ENCODE assay signal across 10 mouse cellular contexts in genomic region chr2:156843331-156843730, GRCm38 (mm10). TPM values are rescaled to one million over a fixed set of nuclear protein-coding genes. Genes with fewer than 3 reads are reported as not detected.
DNase-seq lines count a peak whose midpoint lies in the region; ATAC-seq lines count a peak whose summit lies in the region.
"Had no signal": no experiment of that assay in that cellular context is flagged by ENCODE, and none has a peak within 500 bp of the region (broad histone marks: within the 10 kb centered on the region; RNA-seq: fewer than 3 reads in every experiment).

No protein-coding gene starts in this region.

- no peaks in the 10 kb centered on the region for H3K27me3 ChIP-seq in heart, embryonic 14.5 days (ENCODE audit: control insufficient read depth, insufficient read depth, low read length)
- no peaks in the 10 kb centered on the region for H3K27me3 ChIP-seq in lung, embryonic 15.5 days
- H3K27me3 ChIP-seq in embryonic facial prominence, embryonic 10.5 days (replicated peaks; ENCODE audit: low read depth, poor library complexity, severe bottlenecking), result no peaks in the 10 kb centered on the region
- H3K27me3 ChIP-seq in limb, embryonic 13.5 days, result no peaks in the 10 kb centered on the region

- H3K4me3 ChIP-seq in heart, embryonic 14.5 days (ENCODE audit: control insufficient read depth in 1 of 2, insufficient read depth in 1 of 2, low read depth in 1 of 2, low read length in 2 of 2), result no peak overlapping the region
- H3K4me3 ChIP-seq in lung, embryonic 15.5 days, result no peak overlapping the region
- H3K4me3 ChIP-seq in embryonic facial prominence, embryonic 10.5 days, result peak overlapping the region; percentile 96
- no peak overlapping the region; the same call in 1 of the 2 replicates for H3K4me3 ChIP-seq in limb, embryonic 13.5 days

- ATAC-seq in heart, embryonic 14.5 days (ENCODE audit: insufficient number of reproducible peaks, insufficient read depth, low FRiP score, low read depth), result no peak
- no peak for ATAC-seq in lung, embryonic 15.5 days (ENCODE audit: borderline replicate concordance, extremely low read depth, low FRiP score, low TSS enrichment)
- ATAC-seq in limb, embryonic 13.5 days (ENCODE audit: low FRiP score, low read depth), result no peak

- intact Hi-C loops in heart, postnatal 10 days (cut with DNase I), result loop anchor here (5.0 kb wide), 1 partner anchor 121 kb away; no protein-coding TSS in a partner anchor

- no peaks in the 10 kb centered on the region for H3K9me3 ChIP-seq in heart, embryonic 14.5 days (ENCODE audit: control insufficient read depth, low read length)
- H3K9me3 ChIP-seq in lung, embryonic 15.5 days, result no peaks in the 10 kb centered on the region
- H3K9me3 ChIP-seq in embryonic facial prominence, embryonic 10.5 days, result no peaks in the 10 kb centered on the region
- H3K9me3 ChIP-seq in limb, embryonic 13.5 days, result no peaks in the 10 kb centered on the region

- H3K36me3 ChIP-seq in heart, embryonic 14.5 days (ENCODE audit: control insufficient read depth, insufficient read depth, low read length), result peaks cover 36% of the 10 kb centered on the region
- peaks cover 23% of the 10 kb centered on the region for H3K36me3 ChIP-seq in lung, embryonic 15.5 days
- peaks cover 44% of the 10 kb centered on the region for H3K36me3 ChIP-seq in embryonic facial prominence, embryonic 10.5 days (replicated peaks)
- H3K36me3 ChIP-seq in limb, embryonic 13.5 days, result peaks cover 42% of the 10 kb centered on the region

- H3K4me1 ChIP-seq in heart, embryonic 14.5 days (ENCODE audit: control insufficient read depth in 2 of 2, insufficient read depth in 2 of 2, low read length in 2 of 2), result peaks cover 33 to 50% of the 10 kb centered on the region in 2 experiments
- peaks cover 63% of the 10 kb centered on the region for H3K4me1 ChIP-seq in lung, embryonic 15.5 days
- peaks cover 67% of the 10 kb centered on the region for H3K4me1 ChIP-seq in embryonic facial prominence, embryonic 10.5 days
- peaks cover 78% of the 10 kb centered on the region for H3K4me1 ChIP-seq in limb, embryonic 13.5 days

- peak overlapping the region; percentile 84; the same call in 1 of the 2 replicates for H3K4me2 ChIP-seq in heart, embryonic 14.5 days (ENCODE audit: low read length)
- peak overlapping the region; percentile 73 for H3K4me2 ChIP-seq in lung, embryonic 15.5 days
- H3K4me2 ChIP-seq in limb, embryonic 13.5 days (replicated peaks), result peak overlapping the region; percentile 87

- DNase-seq in heart, postnatal 10 days, result no peak
- DNase-seq in lung, adult 18-20 months, result no peak
- DNase-seq in embryonic facial prominence, embryonic 10.5 days (ENCODE audit: low spot score), result no peak
- DNase-seq in right cerebral cortex, postnatal 25 days, result no peak
- DNase-seq in thymus, postnatal 25 days, result no peak
- DNase-seq: adrenal gland, postnatal 14 days; heart, postnatal 36 days had no signal

- peak overlapping the region; percentile 95; the same call in 1 of the 2 replicates for H3K9ac ChIP-seq in heart, embryonic 14.5 days (ENCODE audit: low read length)
- H3K9ac ChIP-seq in lung, embryonic 15.5 days, result no peak overlapping the region
- 0 out of 2 replicates have a peak overlapping the region, but pooled peaks have one; percentile 93 for H3K9ac ChIP-seq in limb, embryonic 13.5 days

- 82% methylated on average over 10 of the region's 10 CpGs for WGBS in heart, embryonic 14.5 days
- WGBS in lung, embryonic 15.5 days, result 67% methylated on average over 10 of the region's 10 CpGs
- 82% methylated on average over 10 of the region's 10 CpGs for WGBS in embryonic facial prominence, embryonic 10.5 days
- 38% methylated on average over 10 of the region's 10 CpGs for WGBS in limb, embryonic 13.5 days

- no peak overlapping the region for H3K27ac ChIP-seq in heart, embryonic 14.5 days (replicated peaks in 1 of 2; ENCODE audit: control insufficient read depth in 1 of 2, insufficient read depth in 1 of 2, low read depth in 2 of 2, low read length in 2 of 2)
- no peak overlapping the region for H3K27ac ChIP-seq in lung, embryonic 15.5 days
- peak overlapping the region; percentile 21; the same call in 1 of the 2 replicates for H3K27ac ChIP-seq in embryonic facial prominence, embryonic 10.5 days (replicated peaks)
- H3K27ac ChIP-seq in limb, embryonic 13.5 days, result peak overlapping the region; percentile 12; the same call in 1 of the 2 replicates

RNA-seq across cellular contexts. Expression of gene Tgif2, which starts 3.5 kb away (rescaled TPM):
- 34.0 and 36.2 TPM in 2 replicates for polyA plus RNA-seq in heart, embryonic 14.5 days (2014; fragmentation: Nextera tagmentation; extraction: Ambion mirVana)
- total RNA-seq in heart, postnatal 10 days (2021), result 1 to 10 TPM; 5.0 to 7.3 TPM
- 55.7 and 56.1 TPM in 2 replicates for polyA plus RNA-seq in lung, embryonic 15.5 days (2015; fragmentation: Nextera tagmentation; extraction: Ambion mirVana)
- 112 and 114 TPM in 2 replicates for polyA plus RNA-seq in embryonic facial prominence, embryonic 10.5 days (2016; fragmentation: Nextera tagmentation; extraction: Ambion mirVana)
- polyA plus RNA-seq in limb, embryonic 13.5 days (2015; fragmentation: Nextera tagmentation; extraction: Ambion mirVana), result 79.8 and 87.5 TPM in 2 replicates

RNA-seq across cellular contexts. Expression of gene 4930518I15Rik, which starts 14.4 kb away (rescaled TPM):
- polyA plus RNA-seq in heart, embryonic 14.5 days (2014; fragmentation: Nextera tagmentation; extraction: Ambion mirVana), result 3.9 and 6.2 TPM in 2 replicates
- total RNA-seq in heart, postnatal 10 days (2021), result 1 to 10 TPM; 1.1 to 1.2 TPM
- polyA plus RNA-seq in lung, embryonic 15.5 days (2015; fragmentation: Nextera tagmentation; extraction: Ambion mirVana), result 6.0 and 7.5 TPM in 2 replicates
- polyA plus RNA-seq in embryonic facial prominence, embryonic 10.5 days (2016; fragmentation: Nextera tagmentation; extraction: Ambion mirVana), result 9.9 and 10.0 TPM in 2 replicates
- 13.2 and 14.9 TPM in 2 replicates for polyA plus RNA-seq in limb, embryonic 13.5 days (2015; fragmentation: Nextera tagmentation; extraction: Ambion mirVana)

RNA-seq across cellular contexts. Expression of gene Rab5if, which starts 19.6 kb away (rescaled TPM):
- 189 and 194 TPM in 2 replicates for polyA plus RNA-seq in heart, embryonic 14.5 days (2014; fragmentation: Nextera tagmentation; extraction: Ambion mirVana)
- total RNA-seq in heart, postnatal 10 days (2021), result 100 to 1,000 TPM; 130 to 132 TPM
- polyA plus RNA-seq in lung, embryonic 15.5 days (2015; fragmentation: Nextera tagmentation; extraction: Ambion mirVana), result 186 and 190 TPM in 2 replicates
- polyA plus RNA-seq in embryonic facial prominence, embryonic 10.5 days (2016; fragmentation: Nextera tagmentation; extraction: Ambion mirVana), result 174 and 187 TPM in 2 replicates
- polyA plus RNA-seq in limb, embryonic 13.5 days (2015; fragmentation: Nextera tagmentation; extraction: Ambion mirVana), result 153 and 155 TPM in 2 replicates

RNA-seq across cellular contexts. Expression of gene Sla2, which starts 43.7 kb away (rescaled TPM):
- polyA plus RNA-seq in heart, embryonic 14.5 days (2014; fragmentation: Nextera tagmentation; extraction: Ambion mirVana), result 0.19 and 0.26 TPM in 2 replicates
- total RNA-seq in heart, postnatal 10 days (2021), result under 1 TPM in 1 of 2 experiments, not detected in 1; 0.10 TPM
- polyA plus RNA-seq in lung, embryonic 15.5 days (2015; fragmentation: Nextera tagmentation; extraction: Ambion mirVana), result 0.38 and 2.4 TPM in 2 replicates
- 0.29 and 0.49 TPM in 2 replicates for polyA plus RNA-seq in embryonic facial prominence, embryonic 10.5 days (2016; fragmentation: Nextera tagmentation; extraction: Ambion mirVana)
- polyA plus RNA-seq in limb, embryonic 13.5 days (2015; fragmentation: Nextera tagmentation; extraction: Ambion mirVana), result 0.33 and 0.36 TPM in 2 replicates
- total RNA-seq: heart, postnatal 36 days had no signal

Comparison
In these comparisons a context has a peak if more than half of its experiments do, and no peak if none do; other contexts are left out.
1. H3K27ac ChIP-seq: peak in embryonic facial prominence, embryonic 10.5 days (single experiment) and limb, embryonic 13.5 days (single experiment); none in heart, embryonic 14.5 days (0 of 2) and lung, embryonic 15.5 days (single experiment).
2. Peak in every context shown above with its lines, with median percentiles within 50 percentile points of each other: H3K4me2 ChIP-seq.